Mouse (Mus musculus) embryonic fibroblast, embryonic 13.5 days (primary cell): ENCODE results near the gene Basp1.

Experiments
- CTCF ChIP-seq: IDR thresholded peaks from 2 replicates; pipeline ENCODE4 v1.5.1; 2011; ENCODE audit warnings: mild to moderate bottlenecking, control low read depth, low read length, moderate library complexity, borderline replicate concordance; ENCODE audit not compliant: insufficient read depth
- POLR2A ChIP-seq: IDR thresholded peaks from 2 replicates; pipeline ENCODE4 v1.6.1; 2011; ENCODE audit warnings: low read depth, mild to moderate bottlenecking, control low read depth, low read length, moderate library complexity

DNA sequence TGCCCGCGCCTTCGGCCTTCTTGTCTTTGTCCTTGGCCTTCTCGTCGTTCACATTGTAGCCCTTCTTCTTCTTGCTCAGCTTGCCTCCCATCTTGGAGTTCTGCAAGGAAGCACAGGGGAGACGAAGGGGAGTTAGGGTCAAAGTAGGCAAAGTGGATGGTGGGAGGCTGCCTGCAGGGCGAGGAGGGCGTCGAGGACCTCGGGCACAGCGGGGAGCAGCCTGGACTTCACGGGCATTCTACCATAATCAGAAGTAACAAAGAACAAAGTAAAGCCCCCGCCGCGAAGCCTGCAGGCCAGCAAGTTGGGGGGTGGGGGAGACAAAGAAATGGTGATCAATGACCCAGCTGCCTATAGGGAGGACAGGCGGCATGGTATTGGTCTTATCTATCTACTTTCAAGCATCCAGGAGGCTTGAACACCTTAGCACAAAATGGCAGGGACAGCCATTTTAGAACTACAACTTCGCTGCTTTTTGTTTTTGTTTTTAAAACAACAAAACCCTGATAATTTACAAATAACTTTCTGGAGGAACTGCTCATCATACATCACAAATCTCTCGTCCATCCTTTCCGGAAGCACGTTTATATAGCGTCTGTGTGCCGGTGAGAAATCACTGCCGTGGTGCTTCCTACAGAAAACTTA, 48.6 kb downstream of the Basp1 start:
- TF ChIP-seq CTCF (no peak), POLR2A (no peak)
